Mouse (Mus musculus) liver, embryonic 14.5 days (tissue): ENCODE measurements around the gene Nhlrc2. TPM values are rescaled to one million over a fixed set of nuclear protein-coding genes. Genes with fewer than 3 reads are reported as not detected.

Experiments
- ATAC-seq: fragments of 200-750 bp; cut with Nextera tagmentation; 2 replicates; pipeline ENCODE4 v1.8.0; 2017; ENCODE audit warnings: moderate number of reproducible peaks, mild to moderate bottlenecking, moderate library complexity; ENCODE audit not compliant: insufficient read depth
- DNase-seq, 3 experiments: peaks; one replicate each; pipeline ENCODE4 v3.0.0-alpha.2; 2012 to 2013; ENCODE audit warnings: low read depth in 3 of 3, low spot score in 3 of 3
- H3K27ac ChIP-seq: fragments of 300-500 bp; sonication (generic); 2 replicates; pipeline ENCODE4 v1.5.1; 2014; ENCODE audit warnings: moderate library complexity, mild to moderate bottlenecking, control low read depth, inconsistent platforms
- H3K27me3 ChIP-seq: fragments of 300-500 bp; sonication (generic); 2 replicates; pipeline ENCODE4 v1.6.1; 2014; ENCODE audit warnings: mild to moderate bottlenecking, low read length, moderate library complexity; ENCODE audit not compliant: control insufficient read depth, insufficient read depth
- H3K36me3 ChIP-seq: fragments of 300-500 bp; sonication (generic); replicated peaks from 2 replicates; pipeline ENCODE4 v1.6.1; 2014; ENCODE audit warnings: low read depth; ENCODE audit not compliant: control insufficient read depth, insufficient read depth
- H3K4me1 ChIP-seq, 2 experiments: fragments of 200-500 bp in 1 of 2; fragments of 300-500 bp in 1 of 2; sonication (generic) in 1 of 2; replicated peaks; 2 replicates each; pipeline ENCODE4 v1.6.1; 2012 to 2014; ENCODE audit warnings: antibody characterized with exemption in 1 of 2, inconsistent platforms in 1 of 2, low read length in 1 of 2; ENCODE audit not compliant: control insufficient read depth in 2 of 2, insufficient read depth in 2 of 2
- H3K4me2 ChIP-seq: fragments of 300-500 bp; sonication (generic); 2 replicates; pipeline ENCODE4 v1.6.1; 2014; ENCODE audit warnings: low read depth, mild to moderate bottlenecking, control low read depth, moderate library complexity
- H3K4me3 ChIP-seq, 2 experiments: fragments of 200-500 bp in 1 of 2; fragments of 300-500 bp in 1 of 2; sonication (generic) in 1 of 2; 2 replicates each; pipeline ENCODE4 v1.5.1; 2012 to 2014; ENCODE audit warnings: low read depth in 2 of 2, low read length in 2 of 2, mild to moderate bottlenecking in 2 of 2, control low read depth in 1 of 2, inconsistent platforms in 1 of 2, moderate library complexity in 1 of 2; ENCODE audit not compliant: insufficient read depth in 1 of 2
- H3K9ac ChIP-seq: fragments of 300-500 bp; sonication (generic); replicated peaks from 2 replicates; pipeline ENCODE4 v1.6.1; 2014; ENCODE audit warnings: mild to moderate bottlenecking, control low read depth, moderate library complexity
- H3K9me3 ChIP-seq: fragments of 300-500 bp; sonication (generic); 2 replicates; pipeline ENCODE4 v1.6.1; 2016; ENCODE audit warnings: low read length, mixed read lengths; ENCODE audit not compliant: control insufficient read depth
- CTCF ChIP-seq: IDR thresholded peaks from 2 replicates; pipeline ENCODE4 v1.5.1; 2016; ENCODE audit warnings: antibody characterized with exemption, low read depth, control low read depth
- EP300 ChIP-seq: IDR thresholded peaks from 2 replicates; pipeline ENCODE4 v1.6.1; 2016; ENCODE audit warnings: antibody characterized with exemption, low read depth
- WGBS: fragments of 180-500 bp; shearing (Covaris S2); extraction: QIAGEN DNeasy Blood & Tissue Kit; methylation state at CpG from one replicate; pipeline ENCODE4 v1.1.7; 2014; ENCODE audit not compliant: insufficient replicate concordance; 5-methylcytosine and 5-hydroxymethylcytosine counted together
- polyA plus RNA-seq, 2 experiments: library from polyadenylated mRNA; depleted of rRNA in 1 of 2; stranded (reverse) in 1 of 2; unstranded in 1 of 2; fragments of >200 nt; fragmentation: Nextera tagmentation in 1 of 2; extraction: Ambion mirVana in 1 of 2; gene quantifications; 2 replicates each; pipeline versions ENCODE4 v1.2.1 to v1.2.3; 2012 to 2014

Nhlrc2 gene
- polyA plus RNA-seq, 2 experiments: 5.0 to 6.9 TPM

GRCm38 (mm10) chr19:56531251-56531650 lies 16.8 kb upstream of the Nhlrc2 start:
- peaks cover 4% of the 10 kb centered on the region for H3K36me3 ChIP-seq
- no peaks in the 10 kb centered on the region for H3K9me3 ChIP-seq
- ATAC-seq: no peak
- no peak for TF ChIP-seq CTCF
- no peak for TF ChIP-seq EP300
- no peak overlapping the region for H3K27ac ChIP-seq
- no peak overlapping the region for H3K9ac ChIP-seq
- DNase-seq: no peak
- no peak overlapping the region for H3K4me3 ChIP-seq
- H3K4me1 ChIP-seq: no peaks in the 10 kb centered on the region
- no peaks in the 10 kb centered on the region for H3K27me3 ChIP-seq
- no peak overlapping the region for H3K4me2 ChIP-seq
- 80% methylated on average over 12 of the region's 12 CpGs for WGBS

DNA sequence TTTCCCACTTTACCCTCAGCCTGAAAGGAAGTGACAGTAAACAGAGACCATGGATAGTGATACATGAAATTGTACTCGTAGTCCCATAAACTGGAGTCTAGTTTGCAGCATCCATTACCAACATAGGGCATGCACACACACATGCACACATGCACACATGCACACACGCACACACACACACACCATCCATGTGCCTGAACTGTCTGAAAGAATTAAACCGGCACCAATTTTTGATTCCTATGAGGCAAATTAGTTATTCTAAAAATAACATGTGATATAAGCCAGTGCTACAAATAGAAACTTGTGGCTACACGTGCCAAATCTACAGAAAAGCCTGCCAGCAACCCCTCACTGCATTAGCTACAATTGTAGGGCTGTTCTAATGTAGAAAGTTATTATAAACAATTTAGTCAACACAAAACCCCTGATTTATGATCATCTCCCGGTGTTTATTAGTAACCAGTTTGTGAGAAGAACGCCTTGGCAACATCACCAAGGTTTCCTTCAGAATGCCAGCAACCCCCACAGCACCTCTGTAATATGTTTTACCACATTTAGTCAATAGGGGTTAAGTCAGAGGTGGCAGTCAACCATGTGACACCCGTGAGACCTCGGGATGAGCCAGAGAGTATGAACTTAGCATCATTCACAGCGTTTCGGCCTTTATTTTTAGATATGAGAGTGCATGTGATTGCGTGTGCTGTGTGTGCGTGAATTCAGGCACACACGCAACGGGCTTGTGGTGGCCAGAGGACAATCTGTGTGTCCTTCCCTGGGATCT lies 14.6 kb upstream of the Nhlrc2 start:
- ATAC-seq: no peak

DNA sequence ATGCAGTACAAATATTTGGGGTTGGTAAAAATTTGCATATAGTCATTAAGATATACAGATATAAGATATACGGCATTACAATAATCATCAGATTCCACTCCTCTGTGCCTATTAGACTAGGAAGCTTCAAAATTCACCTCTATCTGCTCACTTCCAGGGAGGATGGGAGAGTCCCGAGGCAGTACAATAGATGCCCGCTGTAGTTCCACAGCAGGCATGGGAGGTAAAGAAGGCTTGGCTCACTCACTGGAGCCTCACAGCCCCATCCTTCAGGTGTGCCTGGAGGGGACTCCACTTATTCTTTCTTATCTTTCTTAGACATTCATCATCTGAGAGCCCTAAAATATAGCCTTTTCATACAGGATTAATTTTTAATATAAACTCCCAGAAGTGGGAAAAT lies 13.7 kb upstream of the Nhlrc2 start:
- Histone ChIP-seq H3K4me3 (no peak overlapping the region), H3K4me2 (no peak overlapping the region), H3K9me3 (no peaks in the 10 kb centered on the region), H3K27me3 (no peaks in the 10 kb centered on the region), H3K9ac (no peak overlapping the region), H3K36me3 (peaks cover 23% of the 10 kb centered on the region), H3K4me1 (no peaks in the 10 kb centered on the region), H3K27ac (no peak overlapping the region)
- 75% methylated on average over 3 of the region's 3 CpGs for WGBS
- ATAC-seq (no peak), DNase-seq (no peak)
- TF ChIP-seq CTCF (no peak), EP300 (no peak)

More for the DNA sequence above, 14.6 kb upstream of the Nhlrc2 start:
- DNase-seq: no peak
- no peaks in the 10 kb centered on the region for H3K27me3 ChIP-seq
- H3K4me2 ChIP-seq: no peak overlapping the region
- no peaks in the 10 kb centered on the region for H3K9me3 ChIP-seq
- no peak overlapping the region for H3K27ac ChIP-seq
- WGBS: 82% methylated on average over 14 of the region's 14 CpGs
- H3K4me3 ChIP-seq: no peak overlapping the region
- TF ChIP-seq EP300 (no peak), CTCF (no peak)
- no peak overlapping the region for H3K9ac ChIP-seq
- peaks cover 19% of the 10 kb centered on the region for H3K36me3 ChIP-seq
- H3K4me1 ChIP-seq: no peaks in the 10 kb centered on the region

DNA sequence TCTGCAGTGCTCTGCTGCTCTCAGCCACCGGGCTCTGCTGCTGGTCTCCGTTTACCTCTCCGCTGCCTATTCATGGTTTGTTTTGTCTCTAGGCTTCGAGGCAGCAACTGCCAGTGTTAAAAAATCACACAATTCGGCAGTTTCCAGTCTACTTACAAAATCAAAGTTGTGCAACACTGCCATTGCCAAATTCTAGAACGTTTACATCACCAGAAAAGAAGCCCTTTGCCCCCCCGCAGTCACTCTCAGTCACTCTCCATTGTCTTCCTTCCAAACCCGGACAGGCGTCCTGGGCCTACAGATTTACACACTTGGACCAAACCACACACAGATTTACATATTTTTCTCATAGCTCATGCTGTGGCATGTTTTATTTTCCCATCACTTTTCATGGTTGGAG lies 13.0 kb upstream of the Nhlrc2 start:
- H3K9me3 ChIP-seq: no peaks in the 10 kb centered on the region
- DNase-seq: peak in 1 of 3 experiments; percentile 38
- H3K36me3 ChIP-seq: peaks cover 24% of the 10 kb centered on the region
- no peak overlapping the region for H3K4me2 ChIP-seq
- no peak for ATAC-seq
- H3K9ac ChIP-seq: no peak overlapping the region
- H3K4me3 ChIP-seq: no peak overlapping the region
- H3K4me1 ChIP-seq: no peaks in the 10 kb centered on the region
- TF ChIP-seq CTCF (no peak), EP300 (0 out of 2 replicates have a peak, but pooled peaks have one; percentile 10)
- no peaks in the 10 kb centered on the region for H3K27me3 ChIP-seq
- no peak overlapping the region for H3K27ac ChIP-seq
- 69% methylated on average over 9 of the region's 9 CpGs for WGBS

DNA sequence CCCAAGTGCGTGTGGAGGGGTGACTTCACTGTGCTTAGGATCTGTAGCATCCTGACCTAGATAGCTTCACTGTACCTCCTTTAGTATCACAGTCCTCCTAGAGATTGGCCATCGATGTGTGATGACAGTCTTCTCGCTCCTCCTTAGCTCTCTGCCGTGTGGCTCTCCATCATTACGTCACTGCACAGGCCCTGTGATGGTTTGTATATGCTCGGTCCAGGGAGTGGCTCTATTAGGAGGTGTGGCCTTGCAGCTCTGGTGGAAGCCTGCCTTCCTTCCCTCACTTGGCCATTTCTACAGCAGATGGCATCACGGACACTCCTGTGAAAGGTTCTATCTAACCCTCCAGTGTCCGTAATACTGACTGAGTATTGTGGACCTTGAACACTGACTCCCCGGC lies 12.3 kb upstream of the Nhlrc2 start:
- ATAC-seq (no peak), DNase-seq (no peak)
- H3K36me3 ChIP-seq: peaks cover 30% of the 10 kb centered on the region
- H3K4me2 ChIP-seq: no peak overlapping the region
- WGBS: 79% methylated on average over 9 of the region's 9 CpGs
- no peaks in the 10 kb centered on the region for H3K27me3 ChIP-seq
- no peak overlapping the region for H3K27ac ChIP-seq
- H3K9ac ChIP-seq: no peak overlapping the region
- no peaks in the 10 kb centered on the region for H3K9me3 ChIP-seq
- H3K4me3 ChIP-seq: no peak overlapping the region
- no peaks in the 10 kb centered on the region for H3K4me1 ChIP-seq
- TF ChIP-seq CTCF (no peak), EP300 (no peak)
